Comparison of ENCODE assay signal across 32 mouse cellular contexts in the genomic region with DNA sequence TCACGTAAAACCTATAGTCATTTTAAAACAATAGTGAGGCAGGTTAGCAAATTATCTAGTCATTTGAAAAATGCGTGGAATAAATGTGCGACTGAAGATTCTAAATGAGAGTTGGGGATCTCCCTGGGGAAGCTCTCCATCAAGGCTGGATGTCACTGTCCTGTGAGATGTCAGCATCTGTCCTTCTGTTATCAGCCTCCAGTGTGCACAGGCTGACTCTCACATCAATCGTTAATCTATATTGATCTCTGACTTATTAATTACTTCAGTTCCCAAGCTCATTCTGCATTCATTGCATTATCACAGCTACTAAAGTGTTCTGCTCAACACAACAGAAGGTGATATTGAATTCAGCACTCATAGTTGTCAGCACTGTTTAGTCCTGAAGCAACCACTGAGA.
"Had no signal": no experiment of that assay in that cellular context is flagged by ENCODE, and none has a peak within 500 bp of the region (broad histone marks: within the 10 kb centered on the region; RNA-seq: fewer than 3 reads in every experiment).

No protein-coding gene starts in this region.

- H3K4me2 ChIP-seq: limb, embryonic 12.5 days; limb, embryonic 13.5 days; limb, embryonic 15.5 days; liver, embryonic 11.5 days; liver, embryonic 12.5 days; liver, embryonic 13.5 days; liver, embryonic 15.5 days; lung, embryonic 14.5 days; lung, embryonic 15.5 days; midbrain, embryonic 11.5 days; midbrain, embryonic 12.5 days; midbrain, embryonic 13.5 days; midbrain, embryonic 15.5 days; neural tube, embryonic 12.5 days had no signal

- H3K4me1 ChIP-seq: limb, embryonic 10.5 days; limb, embryonic 12.5 days; limb, embryonic 13.5 days; limb, embryonic 15.5 days; liver, embryonic 12.5 days; liver, embryonic 13.5 days; liver, embryonic 15.5 days; lung, embryonic 15.5 days; megakaryocyte, embryonic 14.5 days; midbrain, embryonic 10.5 days; midbrain, embryonic 12.5 days; midbrain, embryonic 15.5 days; neural tube, embryonic 12.5 days had no signal

- DNase-seq: left cerebral cortex, postnatal 4 days; liver; liver, embryonic 13.5 days; liver, postnatal 0 days; lung, adult 18-20 months; lung, adult 2 months; lung, embryonic 14.5 days; lung, postnatal 10 days; lung, postnatal 14 days; lung, postnatal 36 days; lung, postnatal 4 days; midbrain, embryonic 14.5 days had no signal

- H3K27ac ChIP-seq: limb, embryonic 10.5 days; limb, embryonic 12.5 days; limb, embryonic 13.5 days; limb, embryonic 15.5 days; liver, embryonic 12.5 days; liver, embryonic 13.5 days; liver, embryonic 14.5 days; liver, embryonic 15.5 days; lung, embryonic 15.5 days; macrophage; midbrain, embryonic 10.5 days; midbrain, embryonic 12.5 days; midbrain, embryonic 13.5 days; midbrain, embryonic 15.5 days; neural tube, embryonic 12.5 days had no signal

- H3K36me3 ChIP-seq: limb, embryonic 10.5 days; limb, embryonic 12.5 days; limb, embryonic 13.5 days; limb, embryonic 15.5 days; liver, embryonic 12.5 days; liver, embryonic 13.5 days; liver, embryonic 15.5 days; lung, embryonic 15.5 days; midbrain, embryonic 10.5 days; midbrain, embryonic 12.5 days; midbrain, embryonic 13.5 days; midbrain, embryonic 15.5 days; neural tube, embryonic 12.5 days had no signal

- H3K27me3 ChIP-seq: limb, embryonic 12.5 days; limb, embryonic 13.5 days; limb, embryonic 15.5 days; liver, embryonic 12.5 days; liver, embryonic 13.5 days; liver, embryonic 15.5 days; lung, embryonic 15.5 days; megakaryocyte, embryonic 14.5 days; midbrain, embryonic 12.5 days; midbrain, embryonic 13.5 days; midbrain, embryonic 15.5 days; neural tube, embryonic 12.5 days had no signal

- H3K9ac ChIP-seq: limb, embryonic 12.5 days; limb, embryonic 13.5 days; limb, embryonic 15.5 days; liver, embryonic 12.5 days; liver, embryonic 13.5 days; liver, embryonic 14.5 days; liver, embryonic 15.5 days; liver, postnatal 0 days; lung, embryonic 14.5 days; lung, embryonic 15.5 days; midbrain, embryonic 12.5 days; midbrain, embryonic 13.5 days; midbrain, embryonic 15.5 days; neural tube, embryonic 12.5 days had no signal

- H3K9me3 ChIP-seq: limb, embryonic 10.5 days; limb, embryonic 12.5 days; limb, embryonic 13.5 days; limb, embryonic 15.5 days; liver, embryonic 12.5 days; liver, embryonic 13.5 days; liver, embryonic 15.5 days; lung, embryonic 15.5 days; midbrain, embryonic 10.5 days; midbrain, embryonic 12.5 days; midbrain, embryonic 13.5 days; midbrain, embryonic 15.5 days; neural tube, embryonic 12.5 days had no signal

- H3K4me3 ChIP-seq: limb, embryonic 10.5 days; limb, embryonic 12.5 days; limb, embryonic 13.5 days; limb, embryonic 15.5 days; liver, embryonic 12.5 days; liver, embryonic 13.5 days; liver, embryonic 15.5 days; lung, embryonic 15.5 days; megakaryocyte, embryonic 14.5 days; midbrain, embryonic 10.5 days; midbrain, embryonic 12.5 days; midbrain, embryonic 13.5 days; midbrain, embryonic 15.5 days; myocyte; neural tube, embryonic 12.5 days had no signal

- ATAC-seq: liver, embryonic 12.5 days; liver, postnatal 0 days; lung, postnatal 0 days; midbrain, embryonic 13.5 days; midbrain, embryonic 15.5 days; midbrain, embryonic 16.5 days had no signal
